In genomic region chr8:95293172-95293571, GRCm38 (mm10) we compare ENCODE assay signal across 9 mouse cellular contexts. TPM values are rescaled to one million over a fixed set of nuclear protein-coding genes. Genes with fewer than 3 reads are reported as not detected.
DNase-seq lines count a peak whose midpoint lies in the region.
"Had no signal": no experiment of that assay in that cellular context is flagged by ENCODE, and none has a peak within 500 bp of the region (broad histone marks: within the 10 kb centered on the region; RNA-seq: fewer than 3 reads in every experiment).

No protein-coding gene starts in this region.

- H3K36me3 ChIP-seq in macrophage (ENCODE audit: inconsistent target): no peaks in the 10 kb centered on the region
- H3K36me3 ChIP-seq: limb, embryonic 12.5 days had no signal

- WGBS in macrophage (ENCODE audit: missing documents): 8% methylated on average over 11 of the region's 11 CpGs

- no peaks in the 10 kb centered on the region for H3K79me2 ChIP-seq in macrophage (ENCODE audit: inconsistent target)

- DNase-seq in layer of hippocampus, adult 11-12 months (ENCODE audit: low spot score): peak; percentile 45
- DNase-seq in layer of hippocampus, adult 9-10 months (ENCODE audit: low spot score): no peak
- DNase-seq in cerebellum, adult 9-10 months: peak; percentile 18
- DNase-seq in heart, adult 8-10 months (ENCODE audit: low spot score): peak; percentile 95
- peak; percentile 96 for DNase-seq in kidney, postnatal 10 days
- DNase-seq in urinary bladder, postnatal 4 days (ENCODE audit: low spot score in 2 of 2): peak; percentile 67 to 88
- DNase-seq in thymus, postnatal 36 days: no peak

- H3K4me3 ChIP-seq in macrophage (ENCODE audit: inconsistent target): peak overlapping the region; percentile 29; the same call in 1 of the 2 replicates
- H3K4me3 ChIP-seq: limb, embryonic 12.5 days had no signal

- H3K27ac ChIP-seq in macrophage: no peak overlapping the region

RNA-seq across cellular contexts. Expression of gene Cngb1, which starts 13.2 kb away (rescaled TPM):
- total RNA-seq in heart, adult 8-10 months (2022): under 1 TPM; 0.14 to 0.63 (median 0.52) TPM
- under 1 TPM in 3 of 26 experiments, not detected in 23; 0.14 to 0.33 (median 0.22) TPM for total RNA-seq in macrophage (2018; cell fraction: chromatin; rRNA removed)
- 1 to 10 TPM in 1 of 26 experiments, under 1 TPM in 18, not detected in 7; 0.03 to 1.1 (median 0.23) TPM for total RNA-seq in macrophage (2018; cell fraction: cytosol; rRNA removed)
- under 1 TPM in 5 of 26 experiments, not detected in 21; 0.10 to 0.72 (median 0.60) TPM for total RNA-seq in macrophage (2018; cell fraction: nucleus; rRNA removed)
- 0.03 to 0.28 TPM in 2 of 3 replicates, not detected in the other for polyA plus RNA-seq in macrophage (2018)

RNA-seq across cellular contexts. Expression of gene Tepp, which starts 17.2 kb away (rescaled TPM):
- under 1 TPM in 1 of 4 experiments, not detected in 3; 0.57 TPM for total RNA-seq in heart, adult 8-10 months (2022)
- not detected for total RNA-seq in macrophage (2018; cell fraction: chromatin; rRNA removed)
- not detected for total RNA-seq in macrophage (2018; cell fraction: cytosol; rRNA removed)
- not detected for total RNA-seq in macrophage (2018; cell fraction: nucleus; rRNA removed)
- polyA plus RNA-seq in macrophage (2018): not detected in 3 replicates

RNA-seq across cellular contexts. Expression of gene Zfp319, which starts 38.6 kb away (rescaled TPM):
- total RNA-seq in heart, adult 8-10 months (2022): 1 to 10 TPM; 7.4 to 9.5 (median 7.9) TPM
- 10 to 100 TPM in 15 of 26 experiments, 1 to 10 TPM in 11; 1.9 to 36.3 (median 12.3) TPM for total RNA-seq in macrophage (2018; cell fraction: chromatin; rRNA removed)
- 10 to 100 TPM in 18 of 26 experiments, 1 to 10 TPM in 8; 3.8 to 20.8 (median 12.9) TPM for total RNA-seq in macrophage (2018; cell fraction: cytosol; rRNA removed)
- 10 to 100 TPM in 21 of 26 experiments, 1 to 10 TPM in 5; 4.1 to 36.6 (median 17.3) TPM for total RNA-seq in macrophage (2018; cell fraction: nucleus; rRNA removed)
- 4.8 to 10.3 TPM (median 7.1 TPM) in 3 replicates for polyA plus RNA-seq in macrophage (2018)

RNA-seq across cellular contexts. Expression of gene Usb1, which starts 38.9 kb away (rescaled TPM):
- total RNA-seq in heart, adult 8-10 months (2022): 10 to 100 TPM; 11.3 to 14.0 (median 13.2) TPM
- 100 to 1,000 TPM in 14 of 26 experiments, 10 to 100 TPM in 12; 20.3 to 270 (median 107) TPM for total RNA-seq in macrophage (2018; cell fraction: chromatin; rRNA removed)
- total RNA-seq in macrophage (2018; cell fraction: cytosol; rRNA removed): 100 to 1,000 TPM in 12 of 26 experiments, 10 to 100 TPM in 14; 48.5 to 137 (median 94.8) TPM
- 100 to 1,000 TPM in 16 of 26 experiments, 10 to 100 TPM in 10; 28.2 to 219 (median 122) TPM for total RNA-seq in macrophage (2018; cell fraction: nucleus; rRNA removed)
- polyA plus RNA-seq in macrophage (2018): 38.9 to 56.5 TPM (median 40.9 TPM) in 3 replicates

RNA-seq across cellular contexts. Expression of gene Mmp15, which starts 58.9 kb away (rescaled TPM):
- total RNA-seq in heart, adult 8-10 months (2022): 10 to 100 TPM; 57.6 to 63.2 (median 58.0) TPM
- total RNA-seq in macrophage (2018; cell fraction: chromatin; rRNA removed): under 1 TPM in 1 of 26 experiments, not detected in 25; 0.28 TPM
- under 1 TPM in 22 of 26 experiments, not detected in 4; 0.03 to 0.29 (median 0.15) TPM for total RNA-seq in macrophage (2018; cell fraction: cytosol; rRNA removed)
- under 1 TPM in 7 of 26 experiments, not detected in 19; 0.14 to 0.49 (median 0.19) TPM for total RNA-seq in macrophage (2018; cell fraction: nucleus; rRNA removed)
- polyA plus RNA-seq in macrophage (2018): 0.04 to 0.28 TPM (median 0.07 TPM) in 3 replicates

Comparison
In these comparisons a context has a peak if more than half of its experiments do, and no peak if none do; other contexts are left out.
1. DNase-seq: peak in layer of hippocampus, adult 11-12 months (single experiment), cerebellum, adult 9-10 months (single experiment), heart, adult 8-10 months (single experiment), kidney, postnatal 10 days (single experiment) and urinary bladder, postnatal 4 days (2 of 2); none in layer of hippocampus, adult 9-10 months (single experiment) and thymus, postnatal 36 days (0 of 2).